Mouse (Mus musculus) neural tube, embryonic 14.5 days (tissue): ENCODE results near the gene Rnf224. TPM values are rescaled to one million over a fixed set of nuclear protein-coding genes. Genes with fewer than 3 reads are reported as not detected.
A peak's percentile ranks its signal among the peaks of the same experiment; 100 is the strongest.

Source experiments
- ATAC-seq: fragments of 200-750 bp; cut with Nextera tagmentation; 2 replicates; pipeline ENCODE4 v1.8.0; 2017; ENCODE audit warnings: low read depth, mild to moderate bottlenecking, moderate TSS enrichment, moderate library complexity
- H3K27ac ChIP-seq: fragments of 300-500 bp; sonication (generic); 2 replicates; pipeline ENCODE4 v1.5.1; 2014; ENCODE audit warnings: low read depth, mild to moderate bottlenecking, control low read depth, low read length, moderate library complexity, mixed read lengths
- H3K27me3 ChIP-seq: fragments of 300-500 bp; sonication (generic); 2 replicates; pipeline ENCODE4 v1.6.1; 2014; ENCODE audit warnings: low read length; ENCODE audit not compliant: control insufficient read depth, insufficient read depth
- H3K36me3 ChIP-seq: fragments of 300-500 bp; sonication (generic); 2 replicates; pipeline ENCODE4 v1.6.1; 2014; ENCODE audit warnings: low read length, mixed read lengths; ENCODE audit not compliant: control insufficient read depth, insufficient read depth
- H3K4me1 ChIP-seq: fragments of 300-500 bp; sonication (generic); 2 replicates; pipeline ENCODE4 v1.6.1; 2014; ENCODE audit warnings: low read length; ENCODE audit not compliant: control insufficient read depth, insufficient read depth
- H3K4me2 ChIP-seq: fragments of 300-500 bp; sonication (generic); 2 replicates; pipeline ENCODE4 v1.6.1; 2014; ENCODE audit warnings: mild to moderate bottlenecking, low read depth, low read length, control low read depth
- H3K4me3 ChIP-seq: fragments of 300-500 bp; sonication (generic); 2 replicates; pipeline ENCODE4 v1.5.1; 2014; ENCODE audit warnings: low read depth, low read length, control low read depth, mixed read lengths
- H3K9ac ChIP-seq: fragments of 300-500 bp; sonication (generic); replicated peaks from 2 replicates; pipeline ENCODE4 v1.6.1; 2014; ENCODE audit warnings: low read depth, mild to moderate bottlenecking, control low read depth, low read length, mixed read lengths
- H3K9me3 ChIP-seq: fragments of 300-500 bp; sonication (generic); 2 replicates; pipeline ENCODE4 v1.6.1; 2016; ENCODE audit warnings: low read length; ENCODE audit not compliant: control insufficient read depth
- WGBS: fragments of 180-500 bp; shearing (Covaris S2); extraction: QIAGEN DNeasy Blood & Tissue Kit; methylation state at CpG from one replicate; pipeline ENCODE4 v1.1.7; 2014; 5-methylcytosine and 5-hydroxymethylcytosine counted together
- polyA plus RNA-seq: library from polyadenylated mRNA; unstranded; fragments of >200 nt; fragmentation: Nextera tagmentation; extraction: Ambion mirVana; gene quantifications from 2 replicates; pipeline ENCODE4 v1.2.1, GENCODE M21; 2014

The Rnf224 gene
- polyA plus RNA-seq, 1 experiment from 2014 or later: not detected

DNA sequence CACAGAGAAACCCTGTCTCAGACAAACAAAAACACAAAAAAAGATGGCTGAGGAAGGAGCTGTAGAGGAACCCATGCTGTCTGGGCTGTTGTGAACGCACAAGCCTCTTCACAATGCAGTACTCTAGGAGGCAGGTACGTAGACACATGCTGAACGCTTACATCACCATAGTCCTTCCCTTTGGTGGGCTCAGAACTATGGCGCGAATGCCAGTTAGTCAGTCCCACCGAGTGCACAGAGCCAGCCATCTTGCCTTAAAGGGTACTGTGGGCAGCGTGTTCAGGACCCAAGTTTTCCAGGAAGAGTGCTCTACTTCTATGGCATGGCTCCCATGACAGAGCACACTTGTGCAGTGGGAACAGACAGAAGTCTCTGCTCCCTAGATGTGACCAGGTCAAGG, 52.1 kb downstream of the Rnf224 start:
- H3K27ac ChIP-seq: no peak overlapping the region
- no peak for ATAC-seq
- WGBS: 89% methylated on average over 7 of the region's 7 CpGs

More for the DNA sequence above, 52.1 kb downstream of the Rnf224 start:
- Histone ChIP-seq H3K4me2 (peak overlapping the region; percentile 46; the same call in 1 of the 2 replicates), H3K36me3 (no peaks in the 10 kb centered on the region), H3K27me3 (no peaks in the 10 kb centered on the region), H3K9ac (no peak overlapping the region), H3K9me3 (no peaks in the 10 kb centered on the region), H3K4me1 (peaks cover 9% of the 10 kb centered on the region), H3K4me3 (no peak overlapping the region)

Other genes with a start within 250 kb of the Rnf224 start
- gene Nsmf, start 182.4 kb downstream of the Rnf224 start, polyA plus RNA-seq: 137 and 143 TPM in 2 replicates
- 0.27 TPM in 1 of 2 replicates, not detected in the other for gene Entpd8, start 156.5 kb downstream of the Rnf224 start, polyA plus RNA-seq
- 0.17 TPM in 1 of 2 replicates, not detected in the other for gene Noxa1, start 141.6 kb downstream of the Rnf224 start, polyA plus RNA-seq
- 10.7 and 15.1 TPM in 2 replicates for gene Nrarp, start 56.0 kb downstream of the Rnf224 start, polyA plus RNA-seq
- gene Tor4a, start 39.9 kb downstream of the Rnf224 start, polyA plus RNA-seq: 0.88 and 1.4 TPM in 2 replicates
- 74.7 and 86.2 TPM in 2 replicates for gene Nelfb, start 25.3 kb downstream of the Rnf224 start, polyA plus RNA-seq
- gene Stpg3, start 22.1 kb downstream of the Rnf224 start, polyA plus RNA-seq: not detected in 2 replicates
- 0.91 TPM in 1 of 2 replicates, not detected in the other for gene Fam166a, start 18.0 kb downstream of the Rnf224 start, polyA plus RNA-seq
- gene Tubb4b, start 12.1 kb downstream of the Rnf224 start, polyA plus RNA-seq: 361 and 387 TPM in 2 replicates
- not detected in 2 replicates for gene Slc34a3, start 2.4 kb downstream of the Rnf224 start, polyA plus RNA-seq
- 147 and 191 TPM in 2 replicates for gene Rnf208, start 5.5 kb upstream of the Rnf224 start, polyA plus RNA-seq
- 0.33 and 0.45 TPM in 2 replicates for gene Cysrt1, start 5.7 kb upstream of the Rnf224 start, polyA plus RNA-seq
- gene AL732309.1, start 10.1 kb upstream of the Rnf224 start, polyA plus RNA-seq: 5.0 and 7.1 TPM in 2 replicates
- gene Tmem203, start 18.7 kb upstream of the Rnf224 start, polyA plus RNA-seq: 11.0 and 11.2 TPM in 2 replicates
- 11.5 and 12.3 TPM in 2 replicates for gene Tprn, start 25.8 kb upstream of the Rnf224 start, polyA plus RNA-seq
- 177 and 182 TPM in 2 replicates for gene Ssna1, start 35.7 kb upstream of the Rnf224 start, polyA plus RNA-seq
- 110 and 116 TPM in 2 replicates for gene Anapc2, start 35.7 kb upstream of the Rnf224 start, polyA plus RNA-seq
- gene Tmem210, start 51.4 kb upstream of the Rnf224 start, polyA plus RNA-seq: not detected in 2 replicates
- 0.45 TPM in 1 of 2 replicates, not detected in the other for gene Lrrc26, start 53.1 kb upstream of the Rnf224 start, polyA plus RNA-seq
- gene Grin1, start 82.4 kb upstream of the Rnf224 start, polyA plus RNA-seq: 60.8 and 89.4 TPM in 2 replicates
- gene Man1b1, start 95.6 kb upstream of the Rnf224 start, polyA plus RNA-seq: 59.9 and 85.5 TPM in 2 replicates
- gene Dpp7, start 119.6 kb upstream of the Rnf224 start, polyA plus RNA-seq: 23.9 and 27.1 TPM in 2 replicates
- 4.6 and 5.2 TPM in 2 replicates for gene Uap1l1, start 128.9 kb upstream of the Rnf224 start, polyA plus RNA-seq
- 6.9 and 7.8 TPM in 2 replicates for gene Sapcd2, start 135.5 kb upstream of the Rnf224 start, polyA plus RNA-seq
- 1.6 and 10.6 TPM in 2 replicates for gene Entpd2, start 159.1 kb upstream of the Rnf224 start, polyA plus RNA-seq
- 397 and 496 TPM in 2 replicates for gene Npdc1, start 162.6 kb upstream of the Rnf224 start, polyA plus RNA-seq
- 0.17 and 0.23 TPM in 2 replicates for gene Fut7, start 186.5 kb upstream of the Rnf224 start, polyA plus RNA-seq
- gene Abca2, start 191.9 kb upstream of the Rnf224 start, polyA plus RNA-seq: 16.2 and 17.0 TPM in 2 replicates
- gene Clic3, start 220.1 kb upstream of the Rnf224 start, polyA plus RNA-seq: 1.5 and 2.4 TPM in 2 replicates
- 94.5 and 124 TPM in 2 replicates for gene Paxx, start 224.3 kb upstream of the Rnf224 start, polyA plus RNA-seq
- 5.6 and 87.6 TPM in 2 replicates for gene Ptgds, start 233.3 kb upstream of the Rnf224 start, polyA plus RNA-seq